Mouse (Mus musculus) NIH3T3 (cell line): ENCODE data around the gene Gsta3.
A peak's percentile ranks its signal among the peaks of the same experiment; 100 is the strongest.
"Not testable (repeated sequence)": the region's sequence is repeated elsewhere in the genome, so short reads cannot be mapped to it uniquely, and the experiment has no call there.

Experiments
- DNase-seq: peaks from one replicate; pipeline ENCODE4 v3.0.0-alpha.2; 2012; ENCODE audit warnings: low read depth

Gene Gsta3

DNA sequence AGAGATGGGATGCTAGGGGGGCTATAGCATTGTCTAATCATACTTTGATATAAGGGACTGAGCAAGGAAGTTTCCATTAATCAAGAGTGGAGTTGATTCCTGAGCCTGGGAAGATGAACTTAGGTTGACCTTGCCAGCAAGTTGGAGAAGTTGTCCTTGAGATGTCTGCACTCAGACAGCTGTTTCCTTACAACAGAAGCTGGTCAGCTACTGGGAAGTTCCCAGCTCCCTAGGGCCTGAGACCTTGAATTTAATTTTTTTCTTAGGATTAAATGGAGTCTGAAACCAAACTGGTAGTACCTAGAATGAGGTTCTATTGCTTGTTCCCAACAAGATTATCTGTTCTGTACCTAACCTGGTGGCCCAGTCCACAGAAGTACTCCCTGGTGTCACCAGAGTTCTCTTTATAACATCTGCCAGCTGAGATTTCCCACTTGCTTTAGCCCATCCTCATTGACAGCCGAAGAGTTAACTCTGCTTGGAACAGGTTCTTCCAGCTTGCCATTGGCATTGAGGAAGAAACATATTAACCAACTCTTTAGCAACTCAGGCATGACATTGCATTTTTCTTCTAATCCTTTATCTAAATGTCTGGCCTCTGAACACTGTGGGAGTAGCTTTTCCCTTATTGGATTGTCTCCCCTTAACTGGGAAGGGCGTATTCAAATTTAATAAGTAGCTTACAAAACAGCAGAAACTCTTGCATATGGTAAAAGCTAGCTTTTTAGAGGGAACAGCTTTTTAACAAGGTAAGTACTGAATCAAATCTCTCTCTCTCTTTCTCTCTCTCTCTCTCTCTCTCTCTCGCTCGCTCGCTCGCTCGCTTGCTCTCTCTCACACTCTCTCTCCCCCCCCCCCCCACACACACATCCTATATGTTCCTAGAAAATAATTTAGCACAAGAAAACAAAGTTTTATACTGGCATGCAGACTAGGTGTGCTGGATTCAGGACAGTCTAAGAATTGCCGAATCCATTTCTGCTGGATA lies at the start of gene Gsta3:
Gene Gsta3 (plus strand): TSS at position 679 of the 988 bp plus-strand sequence.
- no peak for DNase-seq

DNA sequence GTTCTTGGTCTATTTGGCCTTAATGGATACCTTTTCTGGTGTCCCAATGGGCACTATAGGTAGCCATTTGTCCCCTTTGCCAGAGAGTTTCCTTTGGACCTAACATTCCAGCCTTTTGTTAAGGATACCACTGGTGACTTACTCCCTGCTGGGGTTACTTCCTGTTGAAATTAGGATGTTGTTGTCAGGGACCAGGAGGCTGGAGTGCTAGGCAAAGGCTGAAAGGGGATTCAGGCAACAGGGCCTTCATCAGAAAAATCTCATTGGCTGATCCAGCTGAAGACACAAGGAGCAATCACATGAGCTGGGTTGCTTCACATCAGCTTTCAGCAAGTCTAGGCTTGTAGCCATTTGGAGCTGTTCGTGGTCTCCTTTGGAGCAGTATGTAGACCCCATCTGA lies 34.1 kb upstream of the Gsta3 start:
- DNase-seq = no peak

DNA sequence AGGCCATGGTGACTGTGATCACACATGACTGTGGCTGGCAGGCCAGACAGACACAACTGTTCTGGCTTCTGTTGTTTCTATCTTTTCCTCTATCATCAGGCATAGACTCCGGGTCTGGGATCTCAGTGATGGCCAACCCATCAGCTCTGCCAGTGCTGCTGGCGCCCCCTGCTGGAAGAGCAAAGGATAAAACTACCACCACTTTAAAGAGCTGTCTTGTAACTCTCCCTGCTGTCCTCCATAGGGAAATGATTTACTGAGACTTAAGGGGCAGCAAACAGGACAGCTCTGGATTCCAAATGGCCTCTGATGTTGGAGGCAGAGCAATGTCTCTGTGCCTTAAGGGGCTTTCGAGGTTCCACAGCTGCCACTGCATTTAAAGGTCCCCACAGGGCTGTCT lies 26.9 kb upstream of the Gsta3 start:
- DNase-seq = not testable (repeated sequence)

DNA sequence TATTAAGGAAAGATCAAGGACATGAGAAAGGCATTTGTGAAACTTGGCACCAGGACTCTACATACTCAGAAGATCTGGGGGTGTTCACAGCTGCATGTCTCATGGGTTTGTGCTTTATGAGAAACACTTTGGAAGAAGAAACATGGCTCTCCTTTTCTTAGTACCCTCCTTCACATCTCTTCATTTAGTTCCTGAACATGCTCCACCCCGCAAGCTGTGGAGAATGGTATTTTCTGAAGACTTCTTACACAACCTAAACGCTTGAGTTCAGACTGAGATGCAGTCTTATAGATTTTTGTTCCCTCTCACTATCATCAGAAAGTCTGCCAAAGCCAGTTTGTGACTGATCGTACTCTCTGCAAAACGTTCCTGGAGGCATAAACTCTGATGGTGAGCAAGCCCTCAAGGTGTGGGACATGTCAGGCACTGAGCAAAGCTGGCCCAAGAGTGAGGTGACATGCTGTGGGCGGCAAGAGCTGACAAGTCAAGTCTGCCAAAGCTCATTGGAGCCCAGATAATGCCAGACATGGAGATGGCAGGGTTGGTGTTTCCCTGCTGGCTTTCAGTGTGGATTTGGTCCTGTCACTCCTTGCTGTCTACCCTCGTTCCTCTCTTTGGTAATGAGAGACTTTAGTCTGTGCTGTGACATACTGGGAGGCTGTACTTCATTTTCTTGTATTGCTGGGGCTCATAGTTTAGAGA lies 26.2 kb upstream of the Gsta3 start:
- DNase-seq = not testable (repeated sequence)

DNA sequence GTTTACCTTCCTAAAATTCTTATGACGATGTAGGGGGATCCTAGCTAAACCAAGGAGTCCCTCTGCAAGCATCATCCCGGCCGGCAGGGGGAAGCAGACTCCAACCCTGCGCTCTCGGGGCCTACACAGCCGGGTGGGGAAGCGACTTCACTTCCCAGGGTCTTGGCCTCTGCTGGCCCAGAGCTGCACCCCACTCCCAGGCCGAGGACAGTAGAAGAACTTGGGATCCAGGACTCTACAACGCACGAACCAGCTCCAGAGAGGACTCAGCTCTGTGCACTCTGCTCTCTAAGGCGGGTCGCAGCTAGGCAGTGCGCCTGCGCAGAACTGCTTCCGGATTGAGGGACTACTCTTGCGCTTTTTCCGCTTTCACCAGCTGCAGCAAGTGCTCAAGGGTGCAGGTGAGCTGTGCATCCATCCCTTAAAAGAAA lies 21.9 kb upstream of the Gsta3 start, which contains the start of gene Tmem14a:
Gene Tmem14a (plus strand): TSS at position 87 of the 431 bp plus-strand sequence.
- DNase-seq = peak; percentile 88

DNA sequence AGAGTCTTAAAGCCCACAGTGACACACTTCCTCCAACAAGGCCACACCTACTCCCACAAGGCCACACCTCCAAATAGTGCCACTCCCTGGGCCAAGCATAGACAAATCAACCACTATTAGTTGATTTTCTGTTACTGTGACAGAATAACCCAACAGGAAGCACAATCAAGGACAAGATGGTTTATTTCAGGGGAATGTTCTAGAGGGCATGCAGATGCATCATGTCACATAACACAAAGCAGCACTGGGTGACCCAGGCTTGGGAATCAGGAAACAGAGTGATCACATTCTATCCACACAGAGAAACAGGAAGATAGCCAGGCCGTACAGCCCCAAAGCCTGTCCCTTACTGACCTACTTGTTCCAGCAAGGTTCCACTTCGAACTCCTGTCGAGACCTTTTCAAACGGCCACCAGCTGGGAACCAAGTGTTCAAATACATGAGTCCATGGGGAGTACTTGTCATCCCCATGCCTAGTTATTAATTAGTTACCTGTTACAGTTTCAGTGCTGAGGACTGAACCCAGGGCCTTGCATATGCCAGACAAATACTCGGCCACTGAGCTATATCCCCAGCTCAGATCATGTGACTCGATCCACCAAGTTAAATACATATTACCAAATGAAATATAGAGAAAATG lies 12.5 kb upstream of the Gsta3 start:
- no peak for DNase-seq

DNA sequence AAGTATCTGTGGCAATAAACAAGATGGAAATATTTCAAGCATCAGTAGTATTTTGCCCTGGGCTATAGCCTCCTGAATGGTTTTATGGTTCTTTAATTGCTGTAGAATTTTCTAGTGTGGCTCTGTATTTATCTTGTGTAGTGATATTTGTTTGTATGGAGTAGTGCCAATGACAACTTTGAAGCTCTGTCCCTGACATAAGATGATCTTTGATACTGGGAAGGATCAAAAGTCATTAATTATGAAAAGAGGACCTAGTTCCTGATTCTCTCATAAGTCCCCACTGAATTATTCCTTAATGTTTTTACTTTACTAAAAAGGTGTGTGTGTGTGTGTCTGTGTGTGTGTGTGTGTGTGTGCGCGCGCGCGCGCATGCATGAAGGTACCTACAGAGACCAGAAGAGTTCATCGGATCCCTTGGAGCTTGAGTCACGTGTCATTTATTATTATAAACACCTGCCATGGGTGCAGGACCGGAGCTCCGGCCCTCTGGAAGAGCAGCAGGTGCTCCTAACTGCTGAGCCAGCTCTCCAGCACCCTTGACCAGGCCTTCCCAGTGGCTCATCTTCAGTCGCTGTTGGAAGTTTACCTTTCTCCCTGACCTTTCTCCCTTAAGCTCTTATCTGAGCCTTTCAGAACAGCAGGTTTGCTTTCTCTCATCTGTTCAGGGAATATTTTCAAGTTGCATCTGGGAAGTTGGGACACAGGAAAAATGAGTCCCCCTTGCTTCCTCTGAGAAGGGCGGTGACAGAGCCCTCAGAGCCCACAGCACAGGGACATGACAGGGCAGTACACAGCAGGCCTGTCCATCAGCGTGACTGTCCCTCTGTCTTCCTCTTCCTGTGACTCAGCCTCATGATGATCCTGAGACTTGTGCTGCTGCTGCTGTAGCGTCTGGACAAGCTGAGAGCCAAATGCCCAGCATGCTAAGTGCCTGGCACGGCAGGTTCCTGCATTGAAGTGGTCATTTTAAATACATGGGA lies 11.4 kb upstream of the Gsta3 start:
- not testable (repeated sequence) for DNase-seq

DNA sequence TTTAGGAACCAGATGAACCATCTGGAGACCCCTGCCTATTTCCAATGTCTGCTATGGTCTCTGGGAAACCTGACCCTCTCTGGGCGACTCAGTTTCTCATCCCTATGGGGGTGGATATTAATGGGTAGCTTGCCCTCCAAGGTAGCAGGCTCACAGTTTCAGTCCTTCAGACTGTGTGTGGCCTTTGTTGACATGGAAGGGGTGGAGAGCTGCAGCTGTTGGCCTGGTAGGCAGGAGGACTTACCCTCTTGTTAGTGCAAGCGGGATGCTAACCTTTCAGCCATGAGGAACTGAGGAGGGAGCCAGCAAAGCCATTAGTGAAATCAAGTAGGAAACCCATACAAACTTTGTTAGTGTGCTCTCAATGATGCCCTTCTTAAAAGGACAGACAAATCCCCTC lies 10.0 kb upstream of the Gsta3 start:
- DNase-seq = no peak

DNA sequence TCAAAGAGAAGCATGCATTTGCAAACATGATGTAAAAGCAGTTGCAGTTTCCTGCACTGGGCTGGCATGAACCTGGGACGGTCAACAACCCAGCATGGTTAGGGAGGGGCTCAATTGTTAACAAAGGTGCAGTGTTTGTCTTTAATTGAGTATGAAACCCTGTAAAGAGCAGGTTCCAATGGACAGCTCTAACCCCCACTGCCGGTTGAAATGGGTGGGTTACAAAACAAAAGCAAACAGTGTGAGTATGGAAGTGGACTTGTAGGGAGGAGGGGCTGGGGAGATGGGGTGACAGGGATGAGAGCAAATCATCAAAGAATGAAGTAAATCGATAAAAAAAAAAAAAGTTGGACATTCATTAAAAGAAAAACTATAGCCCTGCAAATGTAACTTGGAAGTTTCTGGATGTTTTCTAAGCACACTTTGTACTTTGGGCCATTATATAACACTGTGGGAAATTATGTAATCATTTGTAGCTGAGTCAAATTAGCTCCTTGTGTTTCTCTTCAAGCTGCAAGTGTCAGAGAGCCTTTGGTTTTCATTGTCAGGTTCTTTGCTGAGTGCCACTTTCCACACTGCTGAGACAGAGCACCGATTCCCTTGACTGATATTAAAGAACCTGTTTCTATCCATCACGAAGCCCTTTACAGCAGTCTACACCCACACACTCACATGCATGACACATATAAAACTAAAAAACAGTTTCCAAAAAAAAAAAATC lies 8.5 kb upstream of the Gsta3 start:
- no peak for DNase-seq

DNA sequence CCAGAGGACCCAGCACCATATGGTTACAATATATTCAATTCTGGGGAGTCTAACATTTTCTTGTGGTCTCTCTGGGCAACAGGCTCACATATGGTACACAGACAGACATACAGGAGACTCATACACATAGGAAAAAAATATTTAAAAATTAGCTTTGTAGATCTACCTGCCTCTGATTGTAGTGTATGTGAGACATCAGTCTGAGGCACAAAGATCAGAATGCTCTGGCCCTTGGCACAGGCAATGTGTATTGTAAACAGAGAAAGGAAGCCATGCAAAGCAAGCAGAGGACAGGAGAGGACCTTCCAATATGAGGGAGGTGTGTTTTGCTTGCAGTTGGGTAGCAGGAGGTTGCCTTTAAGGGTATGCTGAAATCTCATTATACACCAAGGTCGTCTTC lies 7.9 kb upstream of the Gsta3 start:
- no peak for DNase-seq

DNA sequence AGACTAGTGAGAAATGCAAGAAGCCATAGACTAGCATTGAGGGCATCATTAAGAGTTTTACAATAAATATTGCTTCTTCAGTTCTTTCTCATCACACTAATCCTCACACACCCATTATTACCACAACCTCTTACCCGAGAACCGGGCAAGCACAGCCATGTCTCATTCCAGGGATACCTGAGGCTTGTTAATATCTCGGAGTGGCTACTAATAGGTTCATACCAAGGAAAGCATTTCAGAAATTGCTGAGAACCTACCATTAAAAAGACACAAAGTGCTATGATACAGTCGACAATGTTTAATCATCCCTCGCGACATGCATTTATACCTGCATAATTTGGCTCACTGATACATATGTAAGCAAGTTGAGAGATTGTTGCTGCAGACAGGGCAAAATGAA lies 5.0 kb upstream of the Gsta3 start:
- DNase-seq = no peak

DNA sequence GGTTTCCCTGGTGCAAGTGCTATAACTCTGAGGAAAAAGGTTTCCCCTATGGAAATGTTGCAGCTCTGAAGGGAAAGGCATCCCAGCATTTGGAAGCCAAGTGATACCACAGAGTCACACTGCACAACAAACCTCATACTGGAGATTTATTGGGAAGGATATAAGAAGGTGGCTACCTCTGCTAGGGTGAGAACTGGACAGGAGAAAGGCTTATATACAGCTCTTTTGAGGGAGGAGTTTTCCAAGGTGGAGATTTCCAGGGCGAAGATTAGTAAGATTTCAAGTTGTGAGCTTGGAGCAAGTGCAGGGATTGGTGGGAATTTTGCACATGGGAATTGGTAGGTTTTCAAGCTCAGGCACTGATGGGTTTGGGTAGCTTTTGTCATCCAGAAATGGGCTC lies 707 bp downstream of the Gsta3 start:
- DNase-seq = no peak

DNA sequence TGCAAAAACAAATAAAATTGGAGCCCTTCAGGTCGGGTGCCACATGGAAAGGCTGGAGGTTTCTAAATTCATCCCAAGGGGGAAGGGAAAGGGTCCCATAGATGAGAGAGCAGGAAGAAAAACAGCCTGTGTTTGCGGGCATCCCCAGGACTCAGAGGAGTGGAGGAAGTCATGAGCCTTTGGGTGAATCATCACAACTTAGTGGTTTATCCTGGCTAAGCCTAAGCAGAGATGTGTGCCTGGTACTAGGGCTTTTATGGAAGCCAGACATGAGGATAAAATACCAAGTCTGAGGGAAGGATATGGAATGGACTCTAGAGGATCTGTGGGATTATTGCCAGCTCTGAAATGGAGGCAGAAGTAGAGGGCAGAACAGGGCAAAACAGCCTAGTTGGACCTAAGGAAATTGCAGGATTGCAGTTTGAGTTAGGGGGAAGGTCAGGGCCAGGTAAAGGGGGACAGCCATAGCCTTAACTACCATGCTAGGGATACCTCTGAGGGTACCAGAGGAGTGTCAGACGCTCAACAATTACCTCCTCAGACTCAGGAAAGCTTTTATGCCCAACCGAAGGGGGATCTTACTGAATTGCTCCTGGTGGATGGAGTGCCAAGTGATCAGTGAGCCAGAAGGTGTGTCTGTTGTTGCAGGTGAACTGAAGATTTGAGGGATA lies 4.0 kb downstream of the Gsta3 start:
- peak; percentile 8 for DNase-seq

DNA sequence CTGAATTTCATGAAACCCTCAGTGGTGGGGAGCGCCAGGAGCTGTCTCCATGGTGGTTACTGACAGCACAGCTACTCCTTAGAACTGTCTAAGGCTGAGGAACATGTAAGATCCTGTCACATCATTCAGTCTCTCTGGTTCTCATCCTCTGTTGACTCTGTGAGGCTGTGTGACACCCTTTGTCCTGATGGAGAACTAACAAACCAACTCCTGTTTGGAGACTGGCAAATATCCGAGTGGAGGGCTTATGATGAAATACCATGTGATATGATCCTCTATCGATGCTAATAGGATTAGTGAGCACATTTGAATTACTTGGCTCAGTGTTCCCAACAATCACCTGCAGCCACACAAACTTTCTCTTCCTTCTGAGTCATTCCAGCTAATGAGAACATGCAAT lies 5.7 kb downstream of the Gsta3 start:
- no peak for DNase-seq

DNA sequence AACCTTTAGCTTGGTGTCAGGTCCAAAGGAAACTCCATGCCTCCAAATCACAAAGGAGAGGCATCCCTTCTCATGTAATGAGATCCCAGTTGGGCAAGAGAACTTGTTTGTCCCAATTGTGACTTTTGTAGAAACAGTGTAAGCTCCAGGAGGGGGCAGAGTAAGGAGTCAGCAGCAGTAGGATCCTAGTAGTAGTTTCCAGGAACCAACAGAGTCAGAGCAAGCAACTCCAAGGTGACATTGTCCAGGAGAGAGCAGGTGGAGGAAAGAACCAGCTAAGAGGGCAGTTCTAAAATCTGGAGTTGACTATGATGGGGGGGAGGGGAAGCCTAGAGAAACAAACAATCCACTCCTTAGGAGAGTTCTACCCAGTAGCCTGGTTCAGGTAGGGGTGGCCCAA lies 7.5 kb downstream of the Gsta3 start:
- no peak for DNase-seq

DNA sequence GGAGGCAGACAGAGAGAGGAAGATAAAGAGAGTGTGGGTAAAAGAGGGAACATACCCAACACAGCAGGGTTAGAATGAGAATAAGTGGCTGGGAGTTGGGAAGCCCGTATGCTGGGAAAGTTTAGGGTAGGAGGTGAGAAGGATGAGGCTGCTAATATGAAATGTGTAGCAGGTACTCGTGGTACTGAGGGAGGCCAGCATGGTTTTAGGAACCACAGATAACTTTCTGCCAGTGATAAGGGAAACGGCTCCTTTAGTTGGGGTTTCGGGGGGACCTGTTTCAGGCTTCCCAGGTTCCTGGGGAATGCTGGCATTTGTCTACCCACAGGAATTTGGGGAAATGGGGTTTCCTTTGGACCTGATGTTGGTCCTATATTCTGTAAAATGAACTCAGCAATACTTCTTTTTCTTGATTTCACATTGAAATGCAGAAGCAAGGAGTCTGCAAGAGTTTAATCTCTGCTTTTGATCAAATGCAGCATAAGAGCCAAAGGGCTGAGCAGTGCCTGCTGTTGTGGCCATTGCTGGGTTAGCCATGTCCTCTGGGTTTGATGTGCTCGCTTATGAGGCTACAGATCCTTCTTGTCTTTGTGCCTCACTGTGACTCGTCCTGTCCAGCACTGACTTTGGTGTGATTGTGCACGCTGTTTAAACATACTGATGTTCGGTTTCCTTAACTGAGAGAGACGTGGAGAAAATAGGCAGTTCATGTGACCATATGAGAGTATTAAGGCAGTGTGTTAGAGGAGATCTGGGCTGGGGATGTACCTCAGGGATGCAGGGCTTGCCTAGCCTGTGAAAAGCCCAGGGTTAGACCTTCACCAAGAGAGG lies 8.4 kb downstream of the Gsta3 start:
- DNase-seq = no peak

DNA sequence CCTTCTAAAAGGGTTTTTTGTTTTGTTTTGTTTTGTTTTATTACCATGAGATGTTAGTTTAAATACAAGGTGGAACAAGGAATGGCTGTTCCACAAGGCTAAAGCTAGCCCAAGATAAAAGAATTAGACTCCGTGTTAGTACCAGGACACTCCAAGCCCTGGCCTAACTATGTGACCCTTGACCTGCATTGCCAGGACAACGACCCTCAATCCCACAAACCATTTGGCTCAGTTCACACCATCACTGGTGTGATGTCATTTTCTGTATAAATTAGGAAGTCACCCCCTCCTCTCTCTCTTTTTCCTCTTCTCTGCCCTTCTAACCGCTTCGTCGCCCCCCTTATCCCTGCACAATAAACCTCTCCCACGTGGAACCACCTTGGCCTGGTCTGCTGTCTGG lies 11.3 kb downstream of the Gsta3 start:
- DNase-seq = no peak

DNA sequence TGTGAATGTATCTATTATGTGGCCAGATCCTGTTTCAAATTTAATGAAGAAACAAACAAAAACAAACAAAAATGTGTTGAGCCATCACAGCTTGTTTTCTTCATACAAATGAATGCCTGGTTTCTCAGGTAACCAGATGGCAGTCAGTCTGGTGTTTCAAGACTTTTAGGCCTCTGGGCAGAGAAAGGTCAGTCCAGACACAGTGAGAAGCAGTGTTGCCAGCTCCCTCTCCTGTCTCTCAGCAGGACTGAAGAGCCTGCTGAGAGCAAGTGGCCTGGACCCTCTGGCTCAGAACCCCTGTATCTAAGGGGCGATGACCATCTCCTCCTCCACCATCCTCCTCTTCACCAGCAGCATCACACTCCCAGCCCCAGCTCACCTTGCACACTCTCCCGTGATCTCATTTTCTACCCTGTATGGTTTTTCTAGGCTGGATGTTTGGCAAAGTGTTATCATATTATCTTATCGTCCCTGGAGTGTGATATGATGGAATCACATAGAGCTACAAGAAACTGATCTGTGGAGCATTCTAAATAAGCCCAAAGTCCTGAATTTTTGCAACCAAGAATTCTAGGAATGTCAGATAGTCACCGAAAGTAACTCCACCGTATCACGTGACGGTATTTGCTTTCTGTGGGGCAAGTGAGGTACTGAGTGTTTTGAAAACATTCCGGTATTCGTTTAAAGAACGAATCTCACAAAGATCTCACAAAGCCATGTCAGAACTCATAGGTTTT lies 12.3 kb downstream of the Gsta3 start:
- no peak for DNase-seq

DNA sequence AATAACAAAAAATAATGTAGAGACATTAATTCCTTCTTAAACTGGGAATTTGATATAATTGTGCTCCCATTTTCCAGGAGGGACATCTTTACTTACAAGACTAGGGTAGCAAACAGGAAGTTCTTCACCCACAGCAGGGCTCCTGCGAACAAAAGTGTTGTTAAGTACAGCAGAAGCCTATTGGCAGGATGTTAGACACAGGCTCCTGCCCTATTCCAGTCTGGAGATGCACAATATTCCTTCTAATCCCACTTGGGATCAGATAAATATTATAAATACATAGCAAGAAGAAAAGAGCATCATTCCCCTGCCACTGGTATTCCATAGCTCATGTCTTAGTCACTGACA lies 12.9 kb downstream of the Gsta3 start:
- DNase-seq = no peak
